Mouse (Mus musculus) MEL (cell line): ENCODE measurements around the gene C2cd4b.

Experiments
- CTCF ChIP-seq, 3 experiments: IDR thresholded peaks in 2 of 3; conservative IDR thresholded peaks in 1 of 3; 2 replicates each; pipeline ENCODE4 v1.5.1; 2011 to 2012; ENCODE audit warnings: low read length in 3 of 3, low read depth in 2 of 3, mild to moderate bottlenecking in 2 of 3, improper control_type of control experiment in 1 of 3, inconsistent platforms in 1 of 3, mixed read lengths in 1 of 3, moderate library complexity in 1 of 3; ENCODE audit not compliant: control insufficient read depth in 1 of 3, insufficient read depth in 1 of 3, poor library complexity in 1 of 3, severe bottlenecking in 1 of 3
- EP300 ChIP-seq, 2 experiments: IDR thresholded peaks; 2 replicates each; pipeline ENCODE4 v1.6.1; 2011; ENCODE audit warnings: improper control_type of control experiment in 2 of 2, low read length in 2 of 2, low read depth in 1 of 2, mild to moderate bottlenecking in 1 of 2
- ETS1 ChIP-seq: IDR thresholded peaks from 2 replicates; pipeline ENCODE4 v1.6.1; 2012; ENCODE audit warnings: low read depth, mild to moderate bottlenecking, inconsistent platforms, low read length, improper control_type of control experiment, moderate library complexity
- USF1 ChIP-seq: IDR thresholded peaks from 2 replicates; pipeline ENCODE4 v1.6.1; 2014; ENCODE audit warnings: low read depth, mild to moderate bottlenecking, inconsistent platforms, low read length, improper control_type of control experiment, moderate library complexity

GRCm38 (mm10) chr9:67769401-67769800, 10.2 kb downstream of the C2cd4b start:
- TF ChIP-seq ETS1 (no peak), USF1 (no peak), CTCF (IDR thresholded peaks at IDR 0.05 in 2 of 3, conservative IDR thresholded peaks at IDR 0.05 in 1 of 3; ENCODE audit: control insufficient read depth in 1 of 3, insufficient read depth in 1 of 3, low read depth in 2 of 3, low read length in 3 of 3, poor library complexity in 1 of 3, severe bottlenecking in 1 of 3) (no peak), EP300 (IDR thresholded peaks at IDR 0.05; ENCODE audit: low read depth in 1 of 2, low read length in 2 of 2) (no peak)
